Mouse (Mus musculus) midbrain, postnatal 0 days (tissue): ENCODE results near the gene Olfr222. TPM values are rescaled to one million over a fixed set of nuclear protein-coding genes. Genes with fewer than 3 reads are reported as not detected.

Experiments
- ATAC-seq: fragments of 200-750 bp; cut with Nextera tagmentation; 2 replicates; pipeline ENCODE4 v1.8.0; 2017; ENCODE audit warnings: moderate number of reproducible peaks, mild to moderate bottlenecking, moderate TSS enrichment, moderate library complexity; ENCODE audit not compliant: low FRiP score
- DNase-seq: peaks from one replicate; pipeline ENCODE4 v3.0.0-alpha.2; 2015; ENCODE audit warnings: low spot score
- H3K27ac ChIP-seq: fragments of 300-500 bp; sonication (generic); 2 replicates; pipeline ENCODE4 v1.5.1; 2014; ENCODE audit warnings: low read depth, mild to moderate bottlenecking, low read length, mixed read lengths
- H3K27me3 ChIP-seq: fragments of 300-500 bp; sonication (generic); 2 replicates; pipeline ENCODE4 v1.6.1; 2014; ENCODE audit warnings: low read length, control low read depth, mixed read lengths; ENCODE audit not compliant: insufficient read depth
- H3K36me3 ChIP-seq: fragments of 300-500 bp; sonication (generic); 2 replicates; pipeline ENCODE4 v1.6.1; 2014; ENCODE audit warnings: low read length, control low read depth, mixed read lengths; ENCODE audit not compliant: insufficient read depth
- H3K4me1 ChIP-seq: fragments of 300-500 bp; sonication (generic); 2 replicates; pipeline ENCODE4 v1.6.1; 2014; ENCODE audit warnings: mild to moderate bottlenecking, control low read depth, antibody characterized with exemption, low read length, mixed read lengths; ENCODE audit not compliant: insufficient read depth
- H3K4me2 ChIP-seq: fragments of 300-500 bp; sonication (generic); 2 replicates; pipeline ENCODE4 v1.6.1; 2014; ENCODE audit warnings: low read depth, mild to moderate bottlenecking, low read length, mixed read lengths; ENCODE audit not compliant: poor library complexity, severe bottlenecking
- H3K4me3 ChIP-seq: fragments of 300-500 bp; sonication (generic); 2 replicates; pipeline ENCODE4 v1.5.1; 2014; ENCODE audit warnings: low read depth, mild to moderate bottlenecking, low read length, moderate library complexity
- H3K9ac ChIP-seq: fragments of 300-500 bp; sonication (generic); replicated peaks from 2 replicates; pipeline ENCODE4 v1.6.1; 2014; ENCODE audit warnings: mild to moderate bottlenecking, low read length, moderate library complexity, mixed read lengths; ENCODE audit not compliant: poor library complexity, severe bottlenecking
- H3K9me3 ChIP-seq: fragments of 300-500 bp; sonication (generic); 2 replicates; pipeline ENCODE4 v1.6.1; 2016; ENCODE audit warnings: low read length, control low read depth
- CTCF ChIP-seq: IDR thresholded peaks from 2 replicates; pipeline ENCODE4 v1.5.1; 2016; ENCODE audit warnings: antibody characterized with exemption, mild to moderate bottlenecking
- WGBS: fragments of 180-500 bp; shearing (Covaris S2); extraction: QIAGEN DNeasy Blood & Tissue Kit; methylation state at CpG from one replicate; pipeline ENCODE4 v1.1.7; 2014; 5-methylcytosine and 5-hydroxymethylcytosine counted together
- polyA plus RNA-seq: library from polyadenylated mRNA; unstranded; fragments of >200 nt; fragmentation: Nextera tagmentation; extraction: Ambion mirVana; gene quantifications from 2 replicates; pipeline ENCODE4 v1.2.1, GENCODE M21; 2015
- total RNA-seq: library from RNA; depleted of rRNA; stranded (reverse); fragments of >200 nt; gene quantifications from 2 replicates; pipeline ENCODE4 v1.2.3, GENCODE M21; 2014

The Olfr222 gene
- total and polyA plus RNA-seq, 2 experiments from 2014 or later = not detected

- no peaks in the 10 kb centered on the region for H3K9me3 ChIP-seq
- no peaks in the 10 kb centered on the region for H3K36me3 ChIP-seq
- no peak for TF ChIP-seq CTCF
- no peak overlapping the region for H3K4me3 ChIP-seq
- H3K4me2 ChIP-seq = no peak overlapping the region
- no peak for ATAC-seq
- no peak overlapping the region for H3K9ac ChIP-seq
- 90% methylated on average over 8 of the region's 8 CpGs for WGBS
- H3K4me1 ChIP-seq = no peaks in the 10 kb centered on the region
- H3K27ac ChIP-seq = no peak overlapping the region
- no peaks in the 10 kb centered on the region for H3K27me3 ChIP-seq
- DNase-seq = peak; percentile 35
These were observed 13.5 kb upstream of the Olfr222 start for GRCm38 (mm10) chr11:59589496-59589895.

GRCm38 (mm10) chr11:59584539-59584938, 8.5 kb upstream of the Olfr222 start:
- DNase-seq (no peak), ATAC-seq (no peak)
- Histone ChIP-seq H3K4me2 (no peak overlapping the region), H3K27me3 (no peaks in the 10 kb centered on the region), H3K9ac (no peak overlapping the region), H3K4me1 (no peaks in the 10 kb centered on the region), H3K4me3 (no peak overlapping the region), H3K9me3 (no peaks in the 10 kb centered on the region), H3K27ac (no peak overlapping the region), H3K36me3 (no peaks in the 10 kb centered on the region)
- no peak for TF ChIP-seq CTCF
- WGBS = 36% methylated on average over 6 of the region's 6 CpGs

- ATAC-seq = no peak
- no peak for TF ChIP-seq CTCF
- no peaks in the 10 kb centered on the region for H3K9me3 ChIP-seq
- DNase-seq = no peak
- 68% methylated on average over 9 of the region's 9 CpGs for WGBS
- H3K4me1 ChIP-seq = no peaks in the 10 kb centered on the region
- no peak overlapping the region for H3K27ac ChIP-seq
- no peaks in the 10 kb centered on the region for H3K27me3 ChIP-seq
- no peaks in the 10 kb centered on the region for H3K36me3 ChIP-seq
- H3K4me3 ChIP-seq = no peak overlapping the region
- no peak overlapping the region for H3K4me2 ChIP-seq
- H3K9ac ChIP-seq = no peak overlapping the region
These were observed 309 bp downstream of the Olfr222 start for GRCm38 (mm10) chr11:59575726-59576125.

- Histone ChIP-seq H3K4me3 (no peak overlapping the region), H3K4me1 (no peaks in the 10 kb centered on the region), H3K4me2 (no peak overlapping the region), H3K9me3 (no peaks in the 10 kb centered on the region), H3K9ac (no peak overlapping the region), H3K27ac (no peak overlapping the region), H3K27me3 (no peaks in the 10 kb centered on the region), H3K36me3 (no peaks in the 10 kb centered on the region)
- peak; percentile 22 for DNase-seq
- 54% methylated on average over 3 of the region's 3 CpGs for WGBS
- no peak for ATAC-seq
- TF ChIP-seq CTCF = peak; percentile 56
These were observed 6.7 kb downstream of the Olfr222 start for GRCm38 (mm10) chr11:59569306-59569705.

GRCm38 (mm10) chr11:59562837-59563236, 13.2 kb downstream of the Olfr222 start:
- H3K27ac ChIP-seq = no peak overlapping the region
- TF ChIP-seq CTCF = no peak
- no peak overlapping the region for H3K4me2 ChIP-seq
- no peak for DNase-seq
- H3K27me3 ChIP-seq = no peaks in the 10 kb centered on the region
- H3K36me3 ChIP-seq = no peaks in the 10 kb centered on the region
- H3K4me3 ChIP-seq = no peak overlapping the region
- H3K9me3 ChIP-seq = no peaks in the 10 kb centered on the region
- H3K9ac ChIP-seq = no peak overlapping the region
- no peak for ATAC-seq
- no peaks in the 10 kb centered on the region for H3K4me1 ChIP-seq
- 61% methylated on average over 9 of the region's 9 CpGs for WGBS

- Histone ChIP-seq H3K4me3 (no peak overlapping the region), H3K27me3 (no peaks in the 10 kb centered on the region), H3K9ac (no peak overlapping the region), H3K4me1 (no peaks in the 10 kb centered on the region), H3K4me2 (no peak overlapping the region), H3K36me3 (no peaks in the 10 kb centered on the region), H3K9me3 (no peaks in the 10 kb centered on the region), H3K27ac (no peak overlapping the region)
- no peak for TF ChIP-seq CTCF
- ATAC-seq (no peak), DNase-seq (no peak)
- 91% methylated on average over 4 of the region's 4 CpGs for WGBS
These were observed 13.7 kb downstream of the Olfr222 start for GRCm38 (mm10) chr11:59562336-59562735.
